Mouse (Mus musculus) G1E (cell line): ENCODE data around the gene B430306N03Rik. TPM values are rescaled to one million over a fixed set of nuclear protein-coding genes. Genes with fewer than 3 reads are reported as not detected.

Experiments used
- ATAC-seq: 2 replicates; pipeline ENCODE4 v1.8.0; 2016; ENCODE audit warnings: mild to moderate bottlenecking; ENCODE audit not compliant: insufficient number of reproducible peaks, poor library complexity, low FRiP score, severe bottlenecking; ENCODE audit errors: extremely low read depth
- DNase-seq: peaks from one replicate; pipeline ENCODE4 v3.0.0; 2012; ENCODE audit warnings: low spot score
- H3K27me3 ChIP-seq: 2 replicates; pipeline ENCODE4 v1.6.1; 2012; ENCODE audit warnings: mild to moderate bottlenecking, low read length, inconsistent platforms; ENCODE audit not compliant: insufficient read depth
- H3K36me3 ChIP-seq: replicated peaks from 2 replicates; pipeline ENCODE3; 2012; ENCODE audit warnings: mild to moderate bottlenecking, inconsistent platforms
- H3K4me1 ChIP-seq: 2 replicates; pipeline ENCODE4 v1.6.1; 2012; ENCODE audit warnings: low read depth, low read length, inconsistent platforms, mixed read lengths; ENCODE audit not compliant: insufficient read depth
- H3K4me3 ChIP-seq: 2 replicates; pipeline ENCODE4 v1.5.1; 2012; ENCODE audit warnings: low read depth, mild to moderate bottlenecking, inconsistent platforms, low read length, moderate library complexity, mixed read lengths
- H3K9me3 ChIP-seq: replicated peaks from 2 replicates; pipeline ENCODE4 v1.6.1; 2012; ENCODE audit warnings: inconsistent platforms
- CTCF ChIP-seq: IDR thresholded peaks from 2 replicates; pipeline ENCODE4 v1.5.1; 2012; ENCODE audit warnings: low read depth, low read length, inconsistent platforms, mixed read lengths
- GATA1 ChIP-seq: IDR thresholded peaks from 2 replicates; pipeline ENCODE4 v1.6.1; 2012; ENCODE audit warnings: borderline replicate concordance, low read length, inconsistent platforms, mixed read lengths
- GATA2 ChIP-seq: IDR thresholded peaks from 2 replicates; pipeline ENCODE4 v1.6.1; 2012; ENCODE audit warnings: low read depth, low read length, inconsistent platforms, borderline replicate concordance
- POLR2AphosphoS5 ChIP-seq: IDR thresholded peaks from 2 replicates; pipeline ENCODE4 v1.6.1; 2012; ENCODE audit warnings: low read depth, low read length, inconsistent platforms; ENCODE audit not compliant: insufficient replicate concordance
- TAL1 ChIP-seq: conservative IDR thresholded peaks from 2 replicates; pipeline ENCODE4 v1.6.1; 2012; ENCODE audit warnings: low read depth, low read length, inconsistent platforms, mixed read lengths
- polyA plus RNA-seq: library from polyadenylated mRNA; stranded (reverse); fragments of >175 nt; gene quantifications from 2 replicates; pipeline ENCODE4 v1.2.3, GENCODE M21; 2012
- total RNA-seq, 2 experiments: library from RNA; stranded (forward) in 1 of 2; stranded (reverse) in 1 of 2; fragments of 200-1000 nt in 1 of 2; fragments of >200 nt in 1 of 2; fragmentation: Nextera tagmentation in 1 of 2; gene quantifications; 2 replicates each; pipeline ENCODE4 v1.2.3; 2014 to 2017

Gene B430306N03Rik
- total and polyA plus RNA-seq, 3 experiments = 0.20 to 1.7 (median 0.93) TPM

- H3K27me3 ChIP-seq = peaks cover 32% of the 10 kb centered on the region
- peaks cover 13% of the 10 kb centered on the region; the same call in 1 of the 2 replicates for H3K4me1 ChIP-seq
- H3K36me3 ChIP-seq = no peaks in the 10 kb centered on the region
- DNase-seq (no peak), ATAC-seq (no peak)
- no peak overlapping the region for H3K4me3 ChIP-seq
- no peaks in the 10 kb centered on the region for H3K9me3 ChIP-seq
- TF ChIP-seq POLR2AphosphoS5 (no peak), GATA1 (no peak), GATA2 (no peak), CTCF (no peak), TAL1 (no peak)
These were observed 49.7 kb downstream of the B430306N03Rik start for GRCm38 (mm10) chr17:48365511-48366155.

DNA sequence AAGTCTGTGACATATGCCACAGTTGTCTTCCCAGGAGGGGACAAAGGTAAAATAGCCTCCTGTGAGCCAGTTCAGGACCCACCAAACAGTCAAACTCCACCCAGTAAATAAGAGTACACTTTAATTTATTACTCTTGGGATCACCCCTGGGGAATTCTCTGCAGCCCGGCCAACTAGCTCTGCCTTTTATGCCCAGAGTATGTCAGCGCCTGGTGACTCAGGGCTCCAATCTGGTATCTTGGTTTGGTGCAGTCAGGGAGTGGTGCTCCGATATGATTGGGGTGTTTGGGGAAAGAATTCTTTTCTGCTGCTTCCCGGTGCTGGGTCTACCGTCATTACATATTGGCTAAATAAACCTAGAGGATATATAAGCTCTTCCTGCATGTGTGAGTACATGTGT lies 50.9 kb downstream of the B430306N03Rik start:
- H3K4me1 ChIP-seq = peaks cover 8% of the 10 kb centered on the region; the same call in 1 of the 2 replicates
- no peak for DNase-seq
- ATAC-seq = no peak
- H3K36me3 ChIP-seq = no peaks in the 10 kb centered on the region
- H3K27me3 ChIP-seq = peaks cover 32% of the 10 kb centered on the region
- TF ChIP-seq TAL1 (no peak), GATA1 (no peak), POLR2AphosphoS5 (no peak), CTCF (no peak), GATA2 (no peak)
- no peak overlapping the region for H3K4me3 ChIP-seq
- H3K9me3 ChIP-seq = no peaks in the 10 kb centered on the region

DNA sequence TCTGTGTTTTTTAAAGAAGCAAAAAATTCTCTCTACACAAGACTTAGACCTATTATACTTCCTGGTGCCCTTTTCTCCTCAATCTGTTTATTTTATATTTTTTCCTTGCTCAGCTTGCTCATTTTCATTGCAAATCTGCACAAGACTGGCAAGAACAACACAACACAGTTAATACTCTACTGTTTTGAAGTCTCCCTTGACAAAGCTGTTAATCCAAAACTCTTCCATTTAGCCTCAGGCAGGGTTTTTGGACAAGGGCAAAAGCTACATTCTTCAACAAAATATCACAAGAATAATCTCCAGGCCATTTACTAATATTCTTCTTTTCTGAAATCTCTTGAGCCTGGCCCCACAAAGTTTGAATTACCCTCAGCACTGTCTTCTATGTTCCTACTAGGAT lies 55.7 kb downstream of the B430306N03Rik start:
- TF ChIP-seq GATA2 (no peak), GATA1 (no peak), TAL1 (no peak), CTCF (no peak), POLR2AphosphoS5 (no peak)
- H3K36me3 ChIP-seq = no peaks in the 10 kb centered on the region

GRCm38 (mm10) chr17:48372987-48373386 lies 57.0 kb downstream of the B430306N03Rik start:
- DNase-seq (no peak), ATAC-seq (no peak)
- Histone ChIP-seq H3K36me3 (no peaks in the 10 kb centered on the region), H3K4me3 (no peak overlapping the region), H3K27me3 (peaks cover 4% of the 10 kb centered on the region; the same call in 1 of the 2 replicates), H3K4me1 (no peaks in the 10 kb centered on the region), H3K9me3 (no peaks in the 10 kb centered on the region; the same call in 1 of the 2 replicates)
- TF ChIP-seq GATA1 (no peak), GATA2 (no peak), CTCF (no peak), TAL1 (no peak), POLR2AphosphoS5 (no peak)

More for the DNA sequence above, 55.7 kb downstream of the B430306N03Rik start:
- Histone ChIP-seq H3K4me3 (no peak overlapping the region), H3K9me3 (no peaks in the 10 kb centered on the region; the same call in 1 of the 2 replicates), H3K27me3 (peaks cover 8% of the 10 kb centered on the region; the same call in 1 of the 2 replicates), H3K4me1 (no peaks in the 10 kb centered on the region)
- no peak for DNase-seq
- no peak for ATAC-seq

GRCm38 (mm10) chr17:48376102-48376501 lies 60.2 kb downstream of the B430306N03Rik start:
- Histone ChIP-seq H3K4me1 (no peaks in the 10 kb centered on the region), H3K27me3 (no peaks in the 10 kb centered on the region), H3K9me3 (no peaks in the 10 kb centered on the region; the same call in 1 of the 2 replicates), H3K36me3 (no peaks in the 10 kb centered on the region), H3K4me3 (no peak overlapping the region)
- DNase-seq (no peak), ATAC-seq (no peak)
- no peak for TF ChIP-seq GATA1
- TF ChIP-seq GATA2 = no peak
- TF ChIP-seq CTCF = no peak
- TF ChIP-seq POLR2AphosphoS5 = no peak
- TF ChIP-seq TAL1 = no peak

Other genes with a start within 250 kb of the B430306N03Rik start
- gene 1700067P10Rik, start 226.8 kb upstream of the B430306N03Rik start, total RNA-seq (2014; fragmentation: Nextera tagmentation) = not detected in 2 replicates
- gene 1700067P10Rik, start 226.8 kb upstream of the B430306N03Rik start, total RNA-seq (2017) = 0.11 TPM in 1 of 2 replicates, not detected in the other
- not detected in 2 replicates for gene 1700067P10Rik, start 226.8 kb upstream of the B430306N03Rik start, polyA plus RNA-seq
- gene 9830107B12Rik, start 169.9 kb upstream of the B430306N03Rik start, total RNA-seq (2014; fragmentation: Nextera tagmentation) = not detected in 2 replicates
- 0.29 and 0.38 TPM in 2 replicates for gene 9830107B12Rik, start 169.9 kb upstream of the B430306N03Rik start, total RNA-seq (2017)
- not detected in 2 replicates for gene 9830107B12Rik, start 169.9 kb upstream of the B430306N03Rik start, polyA plus RNA-seq
- not detected in 2 replicates for gene A530064D06Rik, start 148.9 kb upstream of the B430306N03Rik start, total RNA-seq (2014; fragmentation: Nextera tagmentation)
- 0.17 and 0.27 TPM in 2 replicates for gene A530064D06Rik, start 148.9 kb upstream of the B430306N03Rik start, total RNA-seq (2017)
- not detected in 2 replicates for gene A530064D06Rik, start 148.9 kb upstream of the B430306N03Rik start, polyA plus RNA-seq
- not detected in 2 replicates for gene Trem1, start 83.4 kb upstream of the B430306N03Rik start, total RNA-seq (2014; fragmentation: Nextera tagmentation)
- gene Trem1, start 83.4 kb upstream of the B430306N03Rik start, total RNA-seq (2017) = 0.05 and 0.06 TPM in 2 replicates
- gene Trem1, start 83.4 kb upstream of the B430306N03Rik start, polyA plus RNA-seq = not detected in 2 replicates
- not detected in 2 replicates for gene Trem3, start 68.4 kb upstream of the B430306N03Rik start, total RNA-seq (2014; fragmentation: Nextera tagmentation)
- not detected in 2 replicates for gene Trem3, start 68.4 kb upstream of the B430306N03Rik start, total RNA-seq (2017)
- not detected in 2 replicates for gene Trem3, start 68.4 kb upstream of the B430306N03Rik start, polyA plus RNA-seq
- 2.3 TPM in 1 of 2 replicates, not detected in the other for gene Treml4, start 51.8 kb upstream of the B430306N03Rik start, total RNA-seq (2014; fragmentation: Nextera tagmentation)
- 1.4 and 2.2 TPM in 2 replicates for gene Treml4, start 51.8 kb upstream of the B430306N03Rik start, total RNA-seq (2017)
- 0.22 and 0.33 TPM in 2 replicates for gene Treml4, start 51.8 kb upstream of the B430306N03Rik start, polyA plus RNA-seq
- gene Treml2, start 16.6 kb upstream of the B430306N03Rik start, total RNA-seq (2014; fragmentation: Nextera tagmentation) = 84.3 and 99.8 TPM in 2 replicates
- gene Treml2, start 16.6 kb upstream of the B430306N03Rik start, total RNA-seq (2017) = 63.4 and 71.0 TPM in 2 replicates
- 14.3 and 15.6 TPM in 2 replicates for gene Treml2, start 16.6 kb upstream of the B430306N03Rik start, polyA plus RNA-seq
- gene Trem2, start 30.3 kb downstream of the B430306N03Rik start, total RNA-seq (2014; fragmentation: Nextera tagmentation) = 0.44 and 2.3 TPM in 2 replicates
- 0.60 and 0.87 TPM in 2 replicates for gene Trem2, start 30.3 kb downstream of the B430306N03Rik start, total RNA-seq (2017)
- 1.0 and 1.3 TPM in 2 replicates for gene Trem2, start 30.3 kb downstream of the B430306N03Rik start, polyA plus RNA-seq
- not detected in 2 replicates for gene Treml1, start 43.8 kb downstream of the B430306N03Rik start, total RNA-seq (2014; fragmentation: Nextera tagmentation)
- 6.7 and 7.2 TPM in 2 replicates for gene Treml1, start 43.8 kb downstream of the B430306N03Rik start, total RNA-seq (2017)
- 0.34 and 0.65 TPM in 2 replicates for gene Treml1, start 43.8 kb downstream of the B430306N03Rik start, polyA plus RNA-seq
- gene Nfya, start 93.8 kb downstream of the B430306N03Rik start, total RNA-seq (2014; fragmentation: Nextera tagmentation) = 193 and 203 TPM in 2 replicates
- 22.5 and 27.4 TPM in 2 replicates for gene Nfya, start 93.8 kb downstream of the B430306N03Rik start, total RNA-seq (2017)
- gene Nfya, start 93.8 kb downstream of the B430306N03Rik start, polyA plus RNA-seq = 41.1 and 43.3 TPM in 2 replicates
- 34.3 and 39.8 TPM in 2 replicates for gene Oard1, start 93.9 kb downstream of the B430306N03Rik start, total RNA-seq (2014; fragmentation: Nextera tagmentation)
- 83.4 and 91.3 TPM in 2 replicates for gene Oard1, start 93.9 kb downstream of the B430306N03Rik start, total RNA-seq (2017)
- 3.5 and 5.0 TPM in 2 replicates for gene Oard1, start 93.9 kb downstream of the B430306N03Rik start, polyA plus RNA-seq
- gene Apobec2, start 116.8 kb downstream of the B430306N03Rik start, total RNA-seq (2014; fragmentation: Nextera tagmentation) = not detected in 2 replicates
- 0.06 and 0.11 TPM in 2 replicates for gene Apobec2, start 116.8 kb downstream of the B430306N03Rik start, total RNA-seq (2017)
- gene Apobec2, start 116.8 kb downstream of the B430306N03Rik start, polyA plus RNA-seq = not detected in 2 replicates
- 84.5 and 99.5 TPM in 2 replicates for gene Tspo2, start 135.4 kb downstream of the B430306N03Rik start, total RNA-seq (2014; fragmentation: Nextera tagmentation)
- 57.0 and 61.3 TPM in 2 replicates for gene Tspo2, start 135.4 kb downstream of the B430306N03Rik start, total RNA-seq (2017)
- gene Tspo2, start 135.4 kb downstream of the B430306N03Rik start, polyA plus RNA-seq = 23.0 and 47.5 TPM in 2 replicates
- 22.1 and 25.9 TPM in 2 replicates for gene Unc5cl, start 138.8 kb downstream of the B430306N03Rik start, total RNA-seq (2014; fragmentation: Nextera tagmentation)
- gene Unc5cl, start 138.8 kb downstream of the B430306N03Rik start, total RNA-seq (2017) = 15.6 and 17.6 TPM in 2 replicates
- 15.9 and 16.3 TPM in 2 replicates for gene Unc5cl, start 138.8 kb downstream of the B430306N03Rik start, polyA plus RNA-seq